Mouse (Mus musculus) lung, postnatal 0 days (tissue): Measurements from ENCODE around the gene Neurod4.

Source experiments
- CTCF ChIP-seq: IDR thresholded peaks from 2 replicates; pipeline ENCODE4 v1.5.1; 2016; ENCODE audit warnings: antibody characterized with exemption, mild to moderate bottlenecking
- EP300 ChIP-seq: IDR thresholded peaks from 2 replicates; pipeline ENCODE4 v1.6.1; 2016; ENCODE audit warnings: antibody characterized with exemption, mild to moderate bottlenecking, control low read depth

- TF ChIP-seq CTCF (no peak), EP300 (no peak)
Measured at GRCm38 (mm10) chr10:130293741-130294408, 13.8 kb upstream of the Neurod4 start.
